Mouse (Mus musculus): ENCODE data around the gene Rft1.

DNA sequence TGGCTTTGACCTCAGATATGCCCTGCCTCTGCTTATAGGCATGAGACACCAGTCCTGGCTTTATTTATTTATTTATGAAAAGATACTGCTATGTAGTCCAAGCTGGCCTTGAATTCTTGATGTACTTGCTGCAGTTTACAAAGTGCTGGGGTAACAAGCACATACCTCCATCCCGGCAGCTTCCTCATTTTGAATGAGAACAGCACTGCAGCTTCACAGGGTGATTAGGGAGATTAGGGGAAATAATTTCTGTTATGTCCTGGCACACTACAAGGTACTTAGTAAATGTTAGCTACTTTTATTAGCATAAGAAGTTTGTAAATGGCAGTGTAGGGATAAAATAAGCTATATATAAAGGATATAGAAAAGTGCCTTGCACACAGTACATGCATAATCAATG, 1.4 kb downstream of the Rft1 start:
- TF ChIP-seq CTCF (conservative IDR thresholded peaks at IDR 0.05; ENCODE audit: low read length), result no peak
- TF ChIP-seq POU5F1 (IDR thresholded peaks at IDR 0.05; ENCODE audit: borderline replicate concordance, low read length), result no peak

Measured in E14TG2a.4 (cell line).